Mouse (Mus musculus) monocyte, adult 5-6 weeks (primary cell): ENCODE data around the gene Mmadhc. TPM values are rescaled to one million over a fixed set of nuclear protein-coding genes. Genes with fewer than 3 reads are reported as not detected.
A peak's percentile ranks its signal among the peaks of the same experiment; 100 is the strongest.

ENCODE experiments used
- ATAC-seq: fragments of 153-309, 156-312 bp; replicated peaks from 2 replicates; pipeline ENCODE4 v1.8.0; 2017; ENCODE audit warnings: mild to moderate bottlenecking; ENCODE audit not compliant: low TSS enrichment, insufficient number of reproducible peaks, severe bottlenecking, poor library complexity, low FRiP score
- total RNA-seq: library from RNA; stranded (forward); fragments of 200-1000, 200-491, 200-594 nt; gene quantifications from 3 replicates; pipeline ENCODE4 v1.2.3, GENCODE M21; 2017

The Mmadhc gene
- total RNA-seq: 44.5 to 47.4 TPM (median 46.0 TPM) in 3 replicates

- peak; percentile 98 for ATAC-seq
These were observed at the start of gene Mmadhc for GRCm38 (mm10) chr2:50296109-50296986. Gene Mmadhc (minus strand): TSS chr2:50296801.

- ATAC-seq: no peak
These were observed 47.0 kb upstream of the Mmadhc start for GRCm38 (mm10) chr2:50343598-50343997.

- ATAC-seq: no peak
These were observed 42.5 kb upstream of the Mmadhc start for GRCm38 (mm10) chr2:50339061-50339460.

- no peak for ATAC-seq
These were observed 41.0 kb upstream of the Mmadhc start for GRCm38 (mm10) chr2:50337596-50337995.

- ATAC-seq: no peak
These were observed 35.2 kb upstream of the Mmadhc start for GRCm38 (mm10) chr2:50331716-50332270.

- ATAC-seq: no peak
These were observed 31.6 kb upstream of the Mmadhc start for GRCm38 (mm10) chr2:50328181-50328580.

- ATAC-seq: no peak
These were observed 28.2 kb upstream of the Mmadhc start for GRCm38 (mm10) chr2:50324799-50325198.

- ATAC-seq: no peak
These were observed 10.2 kb upstream of the Mmadhc start for GRCm38 (mm10) chr2:50306663-50307320.

- ATAC-seq: no peak
These were observed 8.4 kb upstream of the Mmadhc start for GRCm38 (mm10) chr2:50304824-50305577.

GRCm38 (mm10) chr2:50296987-50297350, 368 bp upstream of the Mmadhc start:
- ATAC-seq: no peak

- ATAC-seq: no peak
These were observed 1.0 kb downstream of the Mmadhc start for GRCm38 (mm10) chr2:50295562-50295961.

GRCm38 (mm10) chr2:50294084-50294483, 2.5 kb downstream of the Mmadhc start:
- no peak for ATAC-seq

GRCm38 (mm10) chr2:50293572-50293971, 3.0 kb downstream of the Mmadhc start:
- ATAC-seq: no peak

GRCm38 (mm10) chr2:50291901-50292300, 4.7 kb downstream of the Mmadhc start:
- no peak for ATAC-seq

GRCm38 (mm10) chr2:50290754-50291153, 5.8 kb downstream of the Mmadhc start:
- 0 out of 2 replicates have a peak, but pooled peaks have one; percentile 29 for ATAC-seq

- ATAC-seq: no peak
These were observed 11.8 kb downstream of the Mmadhc start for GRCm38 (mm10) chr2:50284781-50285180.

- no peak for ATAC-seq
These were observed 12.6 kb downstream of the Mmadhc start for GRCm38 (mm10) chr2:50284040-50284439.

GRCm38 (mm10) chr2:50276715-50277114, 19.9 kb downstream of the Mmadhc start:
- no peak for ATAC-seq

- no peak for ATAC-seq
These were observed 23.2 kb downstream of the Mmadhc start for GRCm38 (mm10) chr2:50273415-50273814.
